Mouse (Mus musculus) small intestine, adult 2 months (tissue): ENCODE data around the gene Jam2. TPM values are rescaled to one million over a fixed set of nuclear protein-coding genes. Genes with fewer than 3 reads are reported as not detected.

Experiments
- H3K27ac ChIP-seq: fragments of 200-500 bp; 2 replicates; pipeline ENCODE4 v1.5.1; 2012; ENCODE audit warnings: low read depth, low read length, control low read depth, inconsistent platforms; ENCODE audit not compliant: insufficient read depth
- H3K27me3 ChIP-seq: fragments of 200-500 bp; 2 replicates; pipeline ENCODE4 v1.6.1; 2012; ENCODE audit warnings: mild to moderate bottlenecking, moderate library complexity, low read length, inconsistent platforms; ENCODE audit not compliant: control insufficient read depth, insufficient read depth
- H3K36me3 ChIP-seq: fragments of 200-500 bp; 2 replicates; pipeline ENCODE4 v1.6.1; 2012; ENCODE audit warnings: mild to moderate bottlenecking, low read length, control low read depth, inconsistent platforms; ENCODE audit not compliant: control insufficient read depth, insufficient read depth
- H3K4me1 ChIP-seq: fragments of 200-500 bp; 2 replicates; pipeline ENCODE4 v1.6.1; 2012; ENCODE audit warnings: low read length, inconsistent platforms, mixed read lengths; ENCODE audit not compliant: control insufficient read depth, insufficient read depth, insufficient read length
- H3K4me3 ChIP-seq: fragments of 200-500 bp; 2 replicates; pipeline ENCODE4 v1.5.1; 2012; ENCODE audit warnings: low read depth, mild to moderate bottlenecking, control low read depth, inconsistent platforms, low read length, moderate library complexity
- CTCF ChIP-seq: fragments of 200-500 bp; IDR thresholded peaks from 2 replicates; pipeline ENCODE4 v1.5.1; 2012; ENCODE audit warnings: low read depth, mild to moderate bottlenecking, control low read depth, inconsistent platforms, low read length, moderate library complexity, mixed read lengths; ENCODE audit not compliant: insufficient replicate concordance, insufficient read length; ENCODE audit errors: extremely low read depth
- POLR2A ChIP-seq: fragments of 200-500 bp; IDR thresholded peaks from 2 replicates; pipeline ENCODE4 v1.6.1; 2012; ENCODE audit warnings: low read depth, mild to moderate bottlenecking, control low read depth, inconsistent platforms, low read length, moderate library complexity
- WGBS: fragments of 180-500 bp; shearing (Covaris S2); methylation state at CpG from one replicate; pipeline ENCODE4 v1.1.7; 2018; 5-methylcytosine and 5-hydroxymethylcytosine counted together
- polyA plus RNA-seq: library from polyadenylated mRNA; depleted of rRNA; stranded (reverse); fragments of >200 nt; gene quantifications from 2 replicates; pipeline ENCODE4 v1.2.3, GENCODE M21; 2012

Jam2 gene
- polyA plus RNA-seq, 1 experiment = 2.8 TPM

DNA sequence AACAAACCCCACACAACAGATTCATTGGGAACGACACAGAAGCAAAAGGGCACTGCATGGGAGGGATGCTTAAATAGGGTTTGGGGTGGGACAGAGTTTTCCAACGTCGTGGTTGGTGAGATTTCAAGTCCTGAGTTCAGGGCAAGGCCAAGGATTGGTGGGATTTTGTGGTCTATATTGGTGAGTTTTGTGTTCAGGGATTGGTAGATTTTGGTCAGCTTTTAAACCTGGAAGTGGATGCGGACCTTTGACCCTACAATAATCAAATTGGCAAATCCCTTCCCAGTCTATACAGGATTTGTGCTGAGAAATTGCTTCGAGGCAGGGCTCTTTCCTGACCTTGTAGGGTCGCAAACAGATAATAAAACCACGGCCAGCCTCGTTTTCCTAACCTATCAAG lies 6.0 kb upstream of the Jam2 start:
- Histone ChIP-seq H3K4me3 (no peak overlapping the region), H3K4me1 (no peaks in the 10 kb centered on the region), H3K27ac (no peak overlapping the region), H3K27me3 (peaks cover 3% of the 10 kb centered on the region; the same call in 1 of the 2 replicates), H3K36me3 (no peaks in the 10 kb centered on the region)
- 74% methylated on average over 8 of the region's 8 CpGs for WGBS
- TF ChIP-seq POLR2A = no peak
- TF ChIP-seq CTCF = no peak

DNA sequence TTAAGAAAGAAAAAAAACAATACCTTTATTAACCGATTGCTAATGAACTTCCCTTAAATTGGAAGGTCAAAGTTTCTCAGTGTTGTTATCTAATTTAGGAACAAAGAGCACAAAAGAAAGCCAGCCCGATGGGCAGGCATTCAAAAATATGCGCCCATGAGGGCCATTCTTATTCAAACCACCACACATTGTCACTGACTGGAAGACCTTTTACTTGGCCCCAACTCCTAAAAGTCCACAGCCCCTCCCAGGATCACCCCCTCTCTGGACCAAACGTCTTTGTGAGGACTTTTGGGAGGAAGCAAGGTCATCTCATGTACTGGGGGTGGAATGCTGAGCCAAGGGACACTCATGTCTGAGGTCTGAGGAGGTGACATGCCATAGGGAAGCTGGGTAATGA lies 4.7 kb upstream of the Jam2 start:
- no peak overlapping the region for H3K4me3 ChIP-seq
- peaks cover 13% of the 10 kb centered on the region for H3K27me3 ChIP-seq
- 63% methylated on average over 4 of the region's 4 CpGs for WGBS
- TF ChIP-seq POLR2A (no peak), CTCF (no peak)
- H3K36me3 ChIP-seq = no peaks in the 10 kb centered on the region
- H3K27ac ChIP-seq = no peak overlapping the region
- H3K4me1 ChIP-seq = peaks cover 4% of the 10 kb centered on the region

DNA sequence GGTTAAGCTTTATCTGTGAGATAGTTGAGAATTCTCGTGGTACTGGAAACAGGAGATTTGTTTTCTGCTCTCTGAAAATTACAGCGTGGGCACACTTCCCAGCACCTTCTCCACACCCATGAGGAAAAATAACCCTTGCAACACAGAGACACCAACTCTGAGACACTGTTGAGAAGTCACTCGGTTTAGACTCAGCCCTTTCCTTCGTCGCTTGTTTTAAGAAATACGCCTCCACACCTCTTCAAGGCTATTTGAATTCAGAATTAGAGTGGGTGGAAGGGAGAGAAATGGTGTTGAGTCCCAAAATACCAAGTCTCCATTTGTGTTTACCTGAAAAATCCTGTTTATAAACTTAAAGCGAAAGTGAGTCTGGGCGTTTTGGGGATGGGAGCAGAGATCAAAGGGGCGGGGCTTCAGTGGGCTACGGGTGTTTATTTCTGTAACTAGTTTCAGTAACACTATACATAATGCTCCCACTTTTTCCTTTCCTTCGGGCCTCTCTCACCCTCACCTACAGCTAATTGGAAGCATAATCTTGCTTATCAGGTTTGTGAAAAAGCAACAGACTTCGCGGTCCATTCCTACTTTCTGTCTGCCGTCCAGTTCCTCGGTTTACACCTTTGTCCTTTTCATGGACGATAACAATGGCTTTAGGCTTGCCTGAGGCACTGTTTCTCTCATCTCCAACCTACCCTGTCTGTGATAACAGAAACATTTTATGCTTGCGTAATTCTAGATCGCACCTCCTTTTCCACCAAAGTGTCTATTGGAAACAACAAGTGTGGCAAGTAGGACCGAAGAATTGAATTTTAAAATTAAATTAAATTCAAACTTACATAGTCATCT lies 4.1 kb upstream of the Jam2 start:
- H3K4me3 ChIP-seq = no peak overlapping the region
- no peak overlapping the region for H3K27ac ChIP-seq
- H3K27me3 ChIP-seq = peaks cover 19% of the 10 kb centered on the region
- no peaks in the 10 kb centered on the region for H3K36me3 ChIP-seq
- TF ChIP-seq CTCF = no peak
- no peak for TF ChIP-seq POLR2A
- 76% methylated on average over 19 of the region's 19 CpGs for WGBS
- peaks cover 8% of the 10 kb centered on the region for H3K4me1 ChIP-seq

DNA sequence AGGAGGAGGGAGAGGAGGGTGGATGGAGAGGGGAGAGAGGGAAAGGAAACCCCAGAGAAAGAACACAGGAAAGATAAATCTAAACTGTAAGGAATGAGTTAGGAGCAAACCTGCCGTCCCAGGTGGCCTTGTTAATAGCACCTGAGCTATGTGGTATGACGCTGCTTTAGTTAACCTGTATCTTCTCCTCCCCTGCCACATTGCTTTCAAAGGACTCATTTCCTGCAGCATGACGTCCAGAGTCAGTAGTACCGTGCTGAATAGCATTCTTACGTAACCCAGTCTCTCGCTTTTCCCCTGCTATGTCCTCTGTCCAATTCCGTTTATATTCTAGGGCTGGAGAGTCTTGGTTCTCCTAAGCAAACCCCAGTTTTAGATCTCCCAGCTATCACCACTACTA lies 3.0 kb upstream of the Jam2 start:
- TF ChIP-seq CTCF (no peak), POLR2A (no peak)
- Histone ChIP-seq H3K27ac (no peak overlapping the region), H3K4me3 (no peak overlapping the region), H3K36me3 (no peaks in the 10 kb centered on the region), H3K4me1 (peaks cover 10% of the 10 kb centered on the region), H3K27me3 (peaks cover 22% of the 10 kb centered on the region)
- WGBS = 68% methylated on average over 7 of the region's 7 CpGs

DNA sequence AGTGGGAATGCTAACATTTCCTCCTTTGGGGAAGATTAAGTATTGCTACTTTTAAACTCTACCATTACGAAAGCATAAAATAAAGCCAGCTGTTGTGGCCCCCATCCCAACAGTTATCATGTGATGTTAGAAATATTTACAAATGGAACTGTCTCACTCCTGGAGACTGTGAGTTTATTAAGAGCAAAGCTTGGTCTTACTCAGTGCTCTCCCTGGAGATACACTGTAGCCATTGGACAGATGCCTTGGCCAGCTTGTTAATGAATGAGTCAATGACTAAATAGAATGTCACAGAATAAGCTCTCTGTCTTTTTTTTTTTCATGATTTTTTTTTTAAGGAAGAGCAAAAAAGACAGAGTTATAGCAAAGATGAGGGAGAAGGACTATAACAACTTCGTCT lies 2.5 kb upstream of the Jam2 start:
- peaks cover 10% of the 10 kb centered on the region for H3K4me1 ChIP-seq
- no peaks in the 10 kb centered on the region for H3K36me3 ChIP-seq
- H3K27me3 ChIP-seq = peaks cover 22% of the 10 kb centered on the region
- H3K4me3 ChIP-seq = no peak overlapping the region
- no peak overlapping the region for H3K27ac ChIP-seq
- WGBS = 76% methylated on average over 2 of the region's 2 CpGs
- TF ChIP-seq POLR2A (no peak), CTCF (no peak)

DNA sequence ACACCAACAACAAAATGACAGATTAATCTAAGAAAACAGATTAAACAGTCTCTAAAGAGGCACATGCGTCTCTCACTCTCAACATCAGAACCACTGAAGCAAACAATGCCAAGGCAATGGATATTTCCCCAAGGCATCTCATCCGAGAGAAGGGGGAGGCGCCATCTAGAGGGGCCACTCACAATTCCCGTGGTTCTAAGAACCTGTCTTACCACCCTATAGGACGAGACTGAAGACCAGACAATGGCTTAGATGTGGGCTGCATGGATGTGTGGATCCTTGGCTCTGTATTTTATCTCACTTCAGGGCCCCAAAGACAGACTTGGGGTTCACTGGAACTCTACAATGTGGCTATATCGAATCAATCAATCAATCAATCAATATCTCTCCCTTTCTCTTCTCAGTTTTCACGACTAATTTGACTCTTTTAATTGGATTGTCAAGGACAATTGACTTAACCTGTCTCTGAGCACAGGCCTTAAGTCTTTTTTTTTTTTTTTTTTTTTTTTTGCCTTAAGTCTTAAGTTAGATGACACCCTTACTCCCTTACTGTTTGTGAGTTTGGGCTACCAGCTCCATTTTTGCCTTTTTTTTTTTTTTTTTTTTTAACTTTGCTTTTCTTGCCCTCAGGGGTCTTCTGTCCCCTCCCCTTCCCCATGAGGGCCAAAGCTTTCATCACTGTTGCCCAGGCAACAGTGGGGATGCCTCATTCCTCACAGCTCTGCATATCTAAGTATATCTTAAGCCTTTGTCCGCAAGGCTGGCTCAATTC lies 1.2 kb upstream of the Jam2 start:
- H3K4me1 ChIP-seq = peaks cover 10% of the 10 kb centered on the region
- no peak overlapping the region for H3K4me3 ChIP-seq
- WGBS = 39% methylated on average over 8 of the region's 8 CpGs
- H3K27me3 ChIP-seq = peaks cover 22% of the 10 kb centered on the region
- H3K36me3 ChIP-seq = no peaks in the 10 kb centered on the region
- TF ChIP-seq POLR2A = no peak
- no peak for TF ChIP-seq CTCF
- H3K27ac ChIP-seq = no peak overlapping the region

DNA sequence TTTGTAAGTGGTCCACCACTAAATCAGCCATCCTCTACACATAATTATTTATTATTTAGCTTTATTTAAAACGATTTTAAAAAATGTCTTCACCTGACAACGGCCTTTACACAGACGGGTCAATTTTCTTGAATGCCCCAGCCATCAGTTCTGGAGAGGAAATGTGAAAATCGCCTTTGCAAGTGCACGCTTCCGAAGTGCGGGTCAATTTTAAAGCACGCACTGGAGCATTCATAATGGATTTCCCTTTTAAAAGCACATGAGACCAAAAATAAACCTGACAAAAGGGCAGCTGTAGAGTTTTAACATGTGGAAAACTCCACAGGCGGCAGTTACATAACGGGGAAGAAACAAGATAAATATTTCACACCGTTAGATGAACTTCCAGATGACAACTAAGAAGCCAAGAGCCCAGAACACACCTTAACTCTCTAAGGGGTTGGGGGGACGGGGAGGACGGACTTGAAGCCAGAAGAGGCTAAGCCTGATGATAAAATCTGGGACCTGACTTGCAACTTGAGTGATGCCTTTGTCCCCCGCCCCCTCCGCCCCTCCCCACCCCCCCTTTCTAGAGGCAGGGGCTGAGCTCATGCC lies 558 bp upstream of the Jam2 start:
- H3K4me1 ChIP-seq = peaks cover 10% of the 10 kb centered on the region
- no peaks in the 10 kb centered on the region for H3K36me3 ChIP-seq
- TF ChIP-seq CTCF (no peak), POLR2A (no peak)
- 8% methylated on average over 15 of the region's 15 CpGs for WGBS
- H3K27me3 ChIP-seq = peaks cover 22% of the 10 kb centered on the region
- H3K4me3 ChIP-seq = peak overlapping the region; percentile 61; the same call in 1 of the 2 replicates
- no peak overlapping the region for H3K27ac ChIP-seq
